Mouse (Mus musculus) limb, embryonic 14.5 days (tissue): Measurements from ENCODE around the gene Pgap3. TPM values are rescaled to one million over a fixed set of nuclear protein-coding genes. Genes with fewer than 3 reads are reported as not detected.

Experiments used
- ATAC-seq: fragments of 200-750 bp; cut with Nextera tagmentation; 2 replicates; pipeline ENCODE4 v1.8.0; 2017; ENCODE audit warnings: low read depth, moderate number of reproducible peaks, moderate TSS enrichment; ENCODE audit not compliant: low FRiP score
- DNase-seq: peaks from one replicate; pipeline ENCODE4 v3.0.0-alpha.2; 2015; ENCODE audit warnings: low spot score
- H3K27ac ChIP-seq: fragments of 300-500 bp; sonication (generic); replicated peaks from 2 replicates; pipeline ENCODE4 v1.5.1; 2014; ENCODE audit warnings: low read depth, mild to moderate bottlenecking, low read length, moderate library complexity, mixed read lengths
- H3K27me3 ChIP-seq: fragments of 300-500 bp; sonication (generic); 2 replicates; pipeline ENCODE4 v1.6.1; 2014; ENCODE audit warnings: low read length, mixed read lengths; ENCODE audit not compliant: control insufficient read depth, insufficient read depth
- H3K36me3 ChIP-seq: fragments of 300-500 bp; sonication (generic); 2 replicates; pipeline ENCODE4 v1.6.1; 2014; ENCODE audit warnings: mild to moderate bottlenecking, low read length, moderate library complexity, mixed read lengths; ENCODE audit not compliant: control insufficient read depth, insufficient read depth
- H3K4me1 ChIP-seq: fragments of 300-500 bp; sonication (generic); 2 replicates; pipeline ENCODE4 v1.6.1; 2014; ENCODE audit warnings: antibody characterized with exemption, low read length, mixed read lengths; ENCODE audit not compliant: control insufficient read depth, insufficient read depth
- H3K4me2 ChIP-seq: fragments of 300-500 bp; sonication (generic); replicated peaks from 2 replicates; pipeline ENCODE4 v1.6.1; 2014; ENCODE audit warnings: low read depth, mild to moderate bottlenecking, low read length, moderate library complexity; ENCODE audit not compliant: severe bottlenecking
- H3K4me3 ChIP-seq: fragments of 300-500 bp; sonication (generic); replicated peaks from 2 replicates; pipeline ENCODE4 v1.5.1; 2014; ENCODE audit warnings: low read length
- H3K9ac ChIP-seq: fragments of 300-500 bp; sonication (generic); 2 replicates; pipeline ENCODE4 v1.6.1; 2014; ENCODE audit warnings: mild to moderate bottlenecking, low read depth, low read length, moderate library complexity; ENCODE audit not compliant: severe bottlenecking
- H3K9me3 ChIP-seq: fragments of 300-500 bp; sonication (generic); 2 replicates; pipeline ENCODE4 v1.6.1; 2016; ENCODE audit warnings: low read length; ENCODE audit not compliant: control insufficient read depth
- POLR2A ChIP-seq: fragments of 200-500 bp; IDR thresholded peaks from 2 replicates; pipeline ENCODE4 v1.8.0; 2012; ENCODE audit warnings: inconsistent platforms, mild to moderate bottlenecking, moderate library complexity, borderline replicate concordance; ENCODE audit not compliant: insufficient read depth, insufficient read length; ENCODE audit errors: extremely low read depth
- WGBS: fragments of 180-500 bp; shearing (Covaris S2); extraction: QIAGEN DNeasy Blood & Tissue Kit; methylation state at CpG from one replicate; pipeline ENCODE4 v1.1.7; 2014; 5-methylcytosine and 5-hydroxymethylcytosine counted together
- polyA plus RNA-seq, 2 experiments: library from polyadenylated mRNA; depleted of rRNA in 1 of 2; stranded (reverse) in 1 of 2; unstranded in 1 of 2; fragments of >200 nt; fragmentation: Nextera tagmentation in 1 of 2; extraction: Ambion mirVana in 1 of 2; gene quantifications; 2 replicates each; pipeline versions ENCODE4 v1.2.1 to v1.2.3; 2012 to 2014

Pgap3 gene
- polyA plus RNA-seq, 2 experiments: 9.2 to 19.2 TPM

GRCm38 (mm10) chr11:98342000-98342945 lies 58.0 kb downstream of the Pgap3 start:
- no peak overlapping the region for H3K9ac ChIP-seq
- under 1% methylated on average over 26 of the region's 29 CpGs for WGBS
- no peak overlapping the region for H3K27ac ChIP-seq
- H3K4me1 ChIP-seq: peaks cover 20% of the 10 kb centered on the region
- TF ChIP-seq POLR2A: no peak; the same call in 1 of the 2 replicates
- peak; percentile 67 for ATAC-seq
- peak; percentile 89 for DNase-seq
- no peaks in the 10 kb centered on the region for H3K9me3 ChIP-seq
- H3K4me3 ChIP-seq: peak overlapping the region; percentile 34
- peaks cover 67% of the 10 kb centered on the region for H3K27me3 ChIP-seq
- peak overlapping the region; percentile 58 for H3K4me2 ChIP-seq
- no peaks in the 10 kb centered on the region for H3K36me3 ChIP-seq

- Histone ChIP-seq H3K27ac (no peak overlapping the region), H3K36me3 (no peaks in the 10 kb centered on the region), H3K4me2 (no peak overlapping the region), H3K27me3 (peaks cover 67% of the 10 kb centered on the region), H3K9me3 (no peaks in the 10 kb centered on the region), H3K4me3 (no peak overlapping the region), H3K9ac (no peak overlapping the region), H3K4me1 (peaks cover 20% of the 10 kb centered on the region)
- WGBS: 57% methylated on average over 4 of the region's 4 CpGs
- no peak for TF ChIP-seq POLR2A
- ATAC-seq (no peak), DNase-seq (no peak)
These were observed 59.1 kb downstream of the Pgap3 start for GRCm38 (mm10) chr11:98341174-98341573.

GRCm38 (mm10) chr11:98340597-98340996 lies 59.7 kb downstream of the Pgap3 start:
- WGBS: 2% methylated on average over 2 of the region's 4 CpGs
- ATAC-seq: no peak
- no peak overlapping the region for H3K9ac ChIP-seq
- H3K4me1 ChIP-seq: peaks cover 20% of the 10 kb centered on the region
- H3K27me3 ChIP-seq: peaks cover 67% of the 10 kb centered on the region
- H3K4me2 ChIP-seq: no peak overlapping the region
- H3K27ac ChIP-seq: no peak overlapping the region
- no peaks in the 10 kb centered on the region for H3K36me3 ChIP-seq
- DNase-seq: no peak
- no peaks in the 10 kb centered on the region for H3K9me3 ChIP-seq
- no peak overlapping the region for H3K4me3 ChIP-seq
- TF ChIP-seq POLR2A: no peak

DNA sequence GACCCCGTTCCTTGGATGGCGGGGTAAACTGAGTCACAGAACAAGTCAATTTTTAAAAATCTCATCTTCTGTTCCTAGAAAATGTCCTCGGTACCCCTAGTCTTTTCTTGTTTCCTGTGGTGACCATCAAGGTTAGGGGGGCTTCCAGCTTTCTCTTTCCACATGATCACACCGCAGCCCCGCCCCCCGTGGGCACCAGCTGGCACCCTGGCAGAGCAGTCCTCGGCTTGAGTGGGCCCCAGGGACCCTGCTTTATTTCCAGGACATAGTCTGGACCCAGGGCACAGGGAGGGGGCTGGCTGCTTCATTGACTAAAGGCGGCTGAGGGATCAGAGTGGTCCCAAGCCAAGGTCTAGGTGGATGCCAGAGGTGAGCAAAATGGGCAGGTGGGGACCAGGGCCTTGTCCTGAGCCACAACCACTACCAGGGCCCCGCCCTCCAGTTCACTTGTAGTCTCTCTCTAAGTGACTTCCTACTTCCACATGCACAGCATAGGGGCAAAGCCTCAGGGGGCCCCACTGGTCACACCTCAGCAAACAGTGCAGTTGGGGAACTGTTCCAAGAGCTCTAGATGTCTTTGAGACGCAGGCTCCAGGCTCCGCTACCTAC lies 60.5 kb downstream of the Pgap3 start:
- no peak for TF ChIP-seq POLR2A
- H3K27ac ChIP-seq: no peak overlapping the region
- ATAC-seq (no peak), DNase-seq (no peak)
- peaks cover 68% of the 10 kb centered on the region for H3K27me3 ChIP-seq
- H3K4me3 ChIP-seq: peak overlapping the region; percentile 50
- peak overlapping the region; percentile 45; the same call in 1 of the 2 replicates for H3K9ac ChIP-seq
- peaks cover 20% of the 10 kb centered on the region for H3K4me1 ChIP-seq
- peak overlapping the region; percentile 95 for H3K4me2 ChIP-seq
- WGBS: 10% methylated on average over 11 of the region's 11 CpGs
- no peaks in the 10 kb centered on the region for H3K9me3 ChIP-seq
- H3K36me3 ChIP-seq: no peaks in the 10 kb centered on the region

DNA sequence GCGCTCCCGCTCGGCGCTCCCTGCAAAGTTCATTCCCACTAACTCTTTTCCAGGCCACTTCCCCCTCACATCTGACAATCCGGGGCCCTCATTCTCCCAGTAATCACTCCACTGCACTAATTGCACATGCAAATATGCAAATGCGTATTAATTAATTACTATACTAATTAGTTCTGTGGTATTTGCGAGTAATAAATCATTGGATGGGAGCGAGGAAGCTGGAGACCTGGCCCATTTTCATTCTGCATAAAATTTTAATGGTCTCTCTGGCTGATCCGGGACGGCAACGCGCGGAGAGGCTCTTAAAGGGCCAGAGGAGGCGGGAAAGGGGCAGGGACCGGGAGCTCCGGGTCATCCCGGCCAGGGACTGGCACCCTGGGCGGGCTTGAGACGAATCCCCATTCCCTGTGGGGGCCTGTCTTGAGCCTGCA lies 61.2 kb downstream of the Pgap3 start:
- ATAC-seq (no peak), DNase-seq (no peak)
- peak overlapping the region; percentile 45 for H3K9ac ChIP-seq
- under 1% methylated on average over 16 of the region's 19 CpGs for WGBS
- H3K36me3 ChIP-seq: no peaks in the 10 kb centered on the region
- no peaks in the 10 kb centered on the region for H3K9me3 ChIP-seq
- peak overlapping the region; percentile 95 for H3K4me2 ChIP-seq
- H3K27ac ChIP-seq: no peak overlapping the region
- peak overlapping the region; percentile 50 for H3K4me3 ChIP-seq
- no peak for TF ChIP-seq POLR2A
- peaks cover 20% of the 10 kb centered on the region for H3K4me1 ChIP-seq
- H3K27me3 ChIP-seq: peaks cover 74% of the 10 kb centered on the region

Other genes with a start within 250 kb of the Pgap3 start
- 27.9 and 28.5 TPM in 2 replicates for gene Med1, start 207.2 kb downstream of the Pgap3 start, polyA plus RNA-seq (2012; rRNA removed)
- 51.3 and 59.4 TPM in 2 replicates for gene Med1, start 207.2 kb downstream of the Pgap3 start, polyA plus RNA-seq (2014; fragmentation: Nextera tagmentation; extraction: Ambion mirVana)
- 25.7 and 27.0 TPM in 2 replicates for gene Cdk12, start 197.4 kb downstream of the Pgap3 start, polyA plus RNA-seq (2012; rRNA removed)
- gene Cdk12, start 197.4 kb downstream of the Pgap3 start, polyA plus RNA-seq (2014; fragmentation: Nextera tagmentation; extraction: Ambion mirVana): 13.6 and 14.5 TPM in 2 replicates
- 0.14 and 0.52 TPM in 2 replicates for gene Neurod2, start 70.8 kb downstream of the Pgap3 start, polyA plus RNA-seq (2012; rRNA removed)
- not detected in 2 replicates for gene Neurod2, start 70.8 kb downstream of the Pgap3 start, polyA plus RNA-seq (2014; fragmentation: Nextera tagmentation; extraction: Ambion mirVana)
- gene Ppp1r1b, start 52.1 kb downstream of the Pgap3 start, polyA plus RNA-seq (2012; rRNA removed): 3.5 and 3.6 TPM in 2 replicates
- gene Ppp1r1b, start 52.1 kb downstream of the Pgap3 start, polyA plus RNA-seq (2014; fragmentation: Nextera tagmentation; extraction: Ambion mirVana): 2.9 and 3.6 TPM in 2 replicates
- 78.2 and 116 TPM in 2 replicates for gene Stard3, start 42.1 kb downstream of the Pgap3 start, polyA plus RNA-seq (2012; rRNA removed)
- gene Stard3, start 42.1 kb downstream of the Pgap3 start, polyA plus RNA-seq (2014; fragmentation: Nextera tagmentation; extraction: Ambion mirVana): 36.9 and 42.6 TPM in 2 replicates
- 12.3 and 13.2 TPM in 2 replicates for gene Tcap, start 16.7 kb downstream of the Pgap3 start, polyA plus RNA-seq (2012; rRNA removed)
- 10.9 and 18.1 TPM in 2 replicates for gene Tcap, start 16.7 kb downstream of the Pgap3 start, polyA plus RNA-seq (2014; fragmentation: Nextera tagmentation; extraction: Ambion mirVana)
- 1.4 and 2.2 TPM in 2 replicates for gene Pnmt, start 14.0 kb downstream of the Pgap3 start, polyA plus RNA-seq (2012; rRNA removed)
- gene Pnmt, start 14.0 kb downstream of the Pgap3 start, polyA plus RNA-seq (2014; fragmentation: Nextera tagmentation; extraction: Ambion mirVana): 0.51 and 1.3 TPM in 2 replicates
- gene Erbb2, start 12.0 kb upstream of the Pgap3 start, polyA plus RNA-seq (2012; rRNA removed): 51.1 and 64.3 TPM in 2 replicates
- gene Erbb2, start 12.0 kb upstream of the Pgap3 start, polyA plus RNA-seq (2014; fragmentation: Nextera tagmentation; extraction: Ambion mirVana): 73.6 and 79.7 TPM in 2 replicates
- gene Mien1, start 38.5 kb upstream of the Pgap3 start, polyA plus RNA-seq (2012; rRNA removed): 44.8 and 48.5 TPM in 2 replicates
- gene Mien1, start 38.5 kb upstream of the Pgap3 start, polyA plus RNA-seq (2014; fragmentation: Nextera tagmentation; extraction: Ambion mirVana): 84.8 and 86.8 TPM in 2 replicates
- gene Grb7, start 45.9 kb upstream of the Pgap3 start, polyA plus RNA-seq (2012; rRNA removed): 9.1 and 9.2 TPM in 2 replicates
- 8.1 and 9.6 TPM in 2 replicates for gene Grb7, start 45.9 kb upstream of the Pgap3 start, polyA plus RNA-seq (2014; fragmentation: Nextera tagmentation; extraction: Ambion mirVana)
- gene Ikzf3, start 145.5 kb upstream of the Pgap3 start, polyA plus RNA-seq (2012; rRNA removed): 0.45 and 0.46 TPM in 2 replicates
- gene Ikzf3, start 145.5 kb upstream of the Pgap3 start, polyA plus RNA-seq (2014; fragmentation: Nextera tagmentation; extraction: Ambion mirVana): 0.23 and 0.61 TPM in 2 replicates
- 0.43 TPM in 1 of 2 replicates, not detected in the other for gene Zpbp2, start 150.6 kb upstream of the Pgap3 start, polyA plus RNA-seq (2012; rRNA removed)
- 0.21 TPM in 1 of 2 replicates, not detected in the other for gene Zpbp2, start 150.6 kb upstream of the Pgap3 start, polyA plus RNA-seq (2014; fragmentation: Nextera tagmentation; extraction: Ambion mirVana)
- 76.8 and 86.6 TPM in 2 replicates for gene Ormdl3, start 186.9 kb upstream of the Pgap3 start, polyA plus RNA-seq (2012; rRNA removed)
- 12.9 and 13.7 TPM in 2 replicates for gene Ormdl3, start 186.9 kb upstream of the Pgap3 start, polyA plus RNA-seq (2014; fragmentation: Nextera tagmentation; extraction: Ambion mirVana)
- not detected in 2 replicates for gene Lrrc3c, start 197.8 kb upstream of the Pgap3 start, polyA plus RNA-seq (2012; rRNA removed)
- gene Lrrc3c, start 197.8 kb upstream of the Pgap3 start, polyA plus RNA-seq (2014; fragmentation: Nextera tagmentation; extraction: Ambion mirVana): not detected in 2 replicates
- gene Gm12355, start 225.2 kb upstream of the Pgap3 start, polyA plus RNA-seq (2012; rRNA removed): 0.12 and 0.31 TPM in 2 replicates
- gene Gm12355, start 225.2 kb upstream of the Pgap3 start, polyA plus RNA-seq (2014; fragmentation: Nextera tagmentation; extraction: Ambion mirVana): 0.69 and 1.3 TPM in 2 replicates
- not detected in 2 replicates for gene Gsdma3, start 225.9 kb upstream of the Pgap3 start, polyA plus RNA-seq (2012; rRNA removed)
- gene Gsdma3, start 225.9 kb upstream of the Pgap3 start, polyA plus RNA-seq (2014; fragmentation: Nextera tagmentation; extraction: Ambion mirVana): not detected in 2 replicates
- not detected in 2 replicates for gene Gsdma2, start 246.3 kb upstream of the Pgap3 start, polyA plus RNA-seq (2012; rRNA removed)
- gene Gsdma2, start 246.3 kb upstream of the Pgap3 start, polyA plus RNA-seq (2014; fragmentation: Nextera tagmentation; extraction: Ambion mirVana): not detected in 2 replicates